11 mouse cellular contexts compared by ENCODE assay signal in genomic region chr13:4150518-4150917, GRCm38 (mm10). TPM values are rescaled to one million over a fixed set of nuclear protein-coding genes. Genes with fewer than 3 reads are reported as not detected.
A peak's percentile ranks its signal among the peaks of the same experiment; 100 is the strongest.
DNase-seq lines count a peak whose midpoint lies in the region; ATAC-seq lines count a peak whose summit lies in the region.
"Had no signal": no experiment of that assay in that cellular context is flagged by ENCODE, and none has a peak within 500 bp of the region (broad histone marks: within the 10 kb centered on the region; RNA-seq: fewer than 3 reads in every experiment).

TSS of gene Akr1c18 (minus strand) at chr13:4150654.

- ATAC-seq in activated CD4-positive, CD25-positive, alpha-beta regulatory T cell, adult 4 months: no peak
- ATAC-seq: forebrain, embryonic 13.5 days had no signal

- DNase-seq in lung, postnatal 36 days: peak; percentile 11
- DNase-seq in lung, postnatal 10 days: no peak
- peak; percentile 90 for DNase-seq in brain, adult 2 months (ENCODE audit: low read depth, low spot score)
- peak; percentile 11 to 13 for DNase-seq in layer of hippocampus, adult 8-10 months (ENCODE audit: low spot score in 2 of 2)
- DNase-seq in telencephalon, adult 2 months (ENCODE audit: low read depth, low spot score): peak; percentile 84
- DNase-seq in neural tube, embryonic 10.5 days (ENCODE audit: extremely low spot score, low spot score): no peak
- DNase-seq: lung, embryonic 14.5 days had no signal

RNA-seq across cellular contexts. Expression of gene Akr1c18, which starts in this region (rescaled TPM):
- total RNA-seq in layer of hippocampus, adult 8-10 months (2022): 1 to 10 TPM; 2.1 to 2.8 (median 2.6) TPM
- polyA plus RNA-seq in activated CD4-positive, CD25-positive, alpha-beta regulatory T cell, adult 4 months (2017; shearing (Covaris generic)): under 1 TPM in 1 of 2 experiments, not detected in 1; 0.28 TPM
- polyA plus RNA-seq: large intestine, adult 2 months; myocyte had no signal

Comparison
In these comparisons a context has a peak if more than half of its experiments do, and no peak if none do; other contexts are left out.
1. DNase-seq: peak in lung, postnatal 36 days (single experiment), brain, adult 2 months (single experiment), layer of hippocampus, adult 8-10 months (2 of 2) and telencephalon, adult 2 months (single experiment); none in lung, postnatal 10 days (single experiment) and neural tube, embryonic 10.5 days (single experiment).